Mouse (Mus musculus): Measurements from ENCODE around the gene Rhoq. TPM values are rescaled to one million over a fixed set of nuclear protein-coding genes. Genes with fewer than 3 reads are reported as not detected.

Rhoq gene
- polyA plus RNA-seq, 1 experiment from 2014 or later: 20.7 TPM

GRCm38 (mm10) chr17:87044796-87045195, 81.9 kb downstream of the Rhoq start:
- DNase-seq (ENCODE audit: low spot score) (no peak), ATAC-seq (replicated peaks; ENCODE audit: insufficient number of reproducible peaks, low FRiP score, low TSS enrichment, low read depth) (no peak)
- H3K4me1 ChIP-seq (ENCODE audit: control insufficient read depth, insufficient read depth, low read length): no peaks in the 10 kb centered on the region
- no peak overlapping the region for H3K4me2 ChIP-seq (ENCODE audit: low read depth, low read length)
- H3K27me3 ChIP-seq (ENCODE audit: control insufficient read depth, insufficient read depth, low read length): no peaks in the 10 kb centered on the region
- 83% methylated on average over 8 of the region's 8 CpGs for WGBS
- no peak overlapping the region for H3K27ac ChIP-seq (replicated peaks; ENCODE audit: low read depth, low read length)
- H3K9ac ChIP-seq (replicated peaks; ENCODE audit: low read length): no peak overlapping the region
- H3K36me3 ChIP-seq (replicated peaks; ENCODE audit: control insufficient read depth, insufficient read depth, low read depth, low read length): no peaks in the 10 kb centered on the region
- no peaks in the 10 kb centered on the region for H3K9me3 ChIP-seq (replicated peaks; ENCODE audit: control insufficient read depth, low read length)
- no peak overlapping the region for H3K4me3 ChIP-seq (ENCODE audit: low read depth, low read length)

Other genes with a start within 250 kb of the Rhoq start
- 6.5 and 6.7 TPM in 2 replicates for gene Epas1, start 209.4 kb upstream of the Rhoq start, polyA plus RNA-seq (2014; fragmentation: Nextera tagmentation; extraction: Ambion mirVana)
- not detected in 2 replicates for gene Tmem247, start 45.7 kb upstream of the Rhoq start, polyA plus RNA-seq (2014; fragmentation: Nextera tagmentation; extraction: Ambion mirVana)
- gene Atp6v1e2, start 15.2 kb upstream of the Rhoq start, polyA plus RNA-seq (2014; fragmentation: Nextera tagmentation; extraction: Ambion mirVana): not detected in 2 replicates
- 39.9 and 49.1 TPM in 2 replicates for gene Pigf, start 62.3 kb downstream of the Rhoq start, polyA plus RNA-seq (2014; fragmentation: Nextera tagmentation; extraction: Ambion mirVana)
- gene Cript, start 62.5 kb downstream of the Rhoq start, polyA plus RNA-seq (2014; fragmentation: Nextera tagmentation; extraction: Ambion mirVana): 185 and 191 TPM in 2 replicates
- gene Socs5, start 144.6 kb downstream of the Rhoq start, polyA plus RNA-seq (2014; fragmentation: Nextera tagmentation; extraction: Ambion mirVana): 16.7 and 18.2 TPM in 2 replicates

All from embryonic facial prominence, embryonic 11.5 days (tissue).